Mouse (Mus musculus): ENCODE measurements around the gene Btbd35f20. TPM values are rescaled to one million over a fixed set of nuclear protein-coding genes. Genes with fewer than 3 reads are reported as not detected.
"Not testable (repeated sequence)": the region's sequence is repeated elsewhere in the genome, so short reads cannot be mapped to it uniquely, and the experiment has no call there.

The Btbd35f20 gene
- polyA plus RNA-seq (2012; ENCODE audit: insufficient read depth, insufficient read length, low replicate concordance, missing spikeins), result not detected in 2 replicates

DNA sequence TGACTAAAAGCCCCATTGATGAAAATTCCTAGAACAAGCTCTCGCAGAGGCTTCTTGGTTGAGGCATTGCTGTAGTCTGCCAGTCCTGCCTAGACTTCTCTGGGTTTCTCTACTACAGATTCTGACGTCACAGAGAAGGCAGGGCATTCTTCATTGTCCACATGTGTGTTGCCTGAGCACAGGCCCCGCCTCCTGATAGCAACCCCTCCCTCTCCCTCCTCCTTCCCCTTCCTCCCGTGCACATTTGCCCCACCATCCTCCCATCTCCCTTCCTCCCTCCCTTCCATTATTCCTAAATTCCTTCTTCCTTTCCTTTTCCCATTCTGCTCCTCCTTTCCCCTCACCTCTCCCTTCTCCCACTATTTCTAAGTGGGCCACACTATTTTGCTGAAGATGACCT lies at the start of gene Btbd35f20:
Gene Btbd35f20, minus strand, starts transcription at position 101 of the 400 bp plus-strand sequence.
- not testable (repeated sequence) for H3K4me1 ChIP-seq (ENCODE audit: control insufficient read depth, insufficient read depth, low read length); H3K4me3 ChIP-seq (ENCODE audit: insufficient read depth, low read depth, low read length); H3K27ac ChIP-seq (ENCODE audit: insufficient read depth, low read depth, low read length)
- no CpG with 5 or more reads among the region's 4 CpGs for WGBS

Other genes starting within 250 kb of the Btbd35f20 start
- not detected in 2 replicates for gene Btbd35f28, start 94.7 kb downstream of the Btbd35f20 start, polyA plus RNA-seq (2012; ENCODE audit: insufficient read depth, insufficient read length, low replicate concordance, missing spikeins)
- gene Btbd35f17, start 79.4 kb upstream of the Btbd35f20 start, polyA plus RNA-seq (2012; ENCODE audit: insufficient read depth, insufficient read length, low replicate concordance, missing spikeins), result not detected in 2 replicates